Mouse (Mus musculus) myocyte (in vitro differentiated cells): Measurements from ENCODE around the gene Thap4. TPM values are rescaled to one million over a fixed set of nuclear protein-coding genes. Genes with fewer than 3 reads are reported as not detected.
"Not testable (repeated sequence)": the region's sequence is repeated elsewhere in the genome, so short reads cannot be mapped to it uniquely, and the experiment has no call there.

ENCODE experiments used
- H3K27me3 ChIP-seq: one replicate; pipeline ENCODE4 v1.6.1; 2011; ENCODE audit not compliant: control insufficient read depth, insufficient read depth, insufficient read length
- H3K36me3 ChIP-seq: one replicate; pipeline ENCODE4 v1.6.1; 2011; ENCODE audit not compliant: control insufficient read depth, insufficient read depth
- H3K4me2 ChIP-seq: one replicate; pipeline ENCODE4 v1.6.1; 2011; ENCODE audit warnings: low read depth, control low read depth
- H3K4me3 ChIP-seq: one replicate; pipeline ENCODE4 v1.5.1; 2011; ENCODE audit warnings: mild to moderate bottlenecking, control low read depth, moderate library complexity
- H3K79me2 ChIP-seq: one replicate; pipeline ENCODE4 v1.6.1; 2011; ENCODE audit not compliant: control insufficient read depth, insufficient read depth
- H3ac ChIP-seq: one replicate; pipeline ENCODE4 v1.6.1; 2011; ENCODE audit not compliant: control insufficient read depth, insufficient read length
- CEBPB ChIP-seq: IDR thresholded peaks from 2 replicates; pipeline ENCODE4 v1.6.1; 2011; ENCODE audit warnings: mild to moderate bottlenecking, moderate library complexity; ENCODE audit not compliant: poor library complexity, insufficient read depth, severe bottlenecking
- E2F4 ChIP-seq: IDR thresholded peaks from one replicate; pipeline ENCODE4 v1.6.1; 2011; ENCODE audit warnings: mild to moderate bottlenecking, control low read depth, moderate library complexity; ENCODE audit not compliant: insufficient read depth
- MAX ChIP-seq: IDR thresholded peaks from one replicate; pipeline ENCODE4 v1.6.1; 2011; ENCODE audit warnings: low read depth, mild to moderate bottlenecking, control low read depth
- MYOD1 ChIP-seq, 3 experiments: IDR thresholded peaks; one replicate each; pipeline ENCODE4 v1.6.1; 2011; ENCODE audit warnings: control low read depth in 2 of 3, low read depth in 2 of 3, mild to moderate bottlenecking in 2 of 3, moderate library complexity in 1 of 3; ENCODE audit not compliant: insufficient read length in 2 of 3, control insufficient read depth in 1 of 3
- MYOG ChIP-seq, 3 experiments: IDR thresholded peaks; one replicate each; pipeline ENCODE4 v1.6.1; 2011; ENCODE audit warnings: control low read depth in 2 of 3, low read depth in 2 of 3, mild to moderate bottlenecking in 2 of 3; ENCODE audit not compliant: insufficient read length in 2 of 3, control insufficient read depth in 1 of 3, insufficient read depth in 1 of 3
- POLR2A ChIP-seq: IDR thresholded peaks from one replicate; pipeline ENCODE4 v1.6.1; 2011; ENCODE audit warnings: low read depth, mild to moderate bottlenecking, control low read depth, moderate library complexity; ENCODE audit not compliant: insufficient read length
- REST ChIP-seq: IDR thresholded peaks from one replicate; pipeline ENCODE4 v1.6.1; 2011; ENCODE audit warnings: mild to moderate bottlenecking, control low read depth, moderate library complexity; ENCODE audit not compliant: insufficient read depth, insufficient read length
- SRF ChIP-seq: IDR thresholded peaks from one replicate; pipeline ENCODE4 v1.6.1; 2011; ENCODE audit warnings: low read depth; ENCODE audit not compliant: control insufficient read depth, insufficient read length
- TCF12 ChIP-seq: IDR thresholded peaks from one replicate; pipeline ENCODE4 v1.6.1; 2011; ENCODE audit warnings: mild to moderate bottlenecking, control low read depth; ENCODE audit not compliant: poor library complexity, insufficient read depth, severe bottlenecking
- TCF3 ChIP-seq: IDR thresholded peaks from one replicate; pipeline ENCODE4 v1.6.1; 2011; ENCODE audit warnings: low read depth, control low read depth; ENCODE audit not compliant: insufficient read length
- USF1 ChIP-seq: IDR thresholded peaks from one replicate; pipeline ENCODE4 v1.6.1; 2011; ENCODE audit warnings: low read depth, mild to moderate bottlenecking, control low read depth, moderate library complexity
- polyA plus RNA-seq: library from polyadenylated mRNA; unstranded; fragments of >200 nt; fragmentation: generic; extraction: Trizol; gene quantifications from one replicate; pipeline ENCODE4 v1.2.1, GENCODE M21; 2012; ENCODE audit warnings: missing spikeins

Gene Thap4
- polyA plus RNA-seq, 1 experiment: 52.9 TPM

DNA sequence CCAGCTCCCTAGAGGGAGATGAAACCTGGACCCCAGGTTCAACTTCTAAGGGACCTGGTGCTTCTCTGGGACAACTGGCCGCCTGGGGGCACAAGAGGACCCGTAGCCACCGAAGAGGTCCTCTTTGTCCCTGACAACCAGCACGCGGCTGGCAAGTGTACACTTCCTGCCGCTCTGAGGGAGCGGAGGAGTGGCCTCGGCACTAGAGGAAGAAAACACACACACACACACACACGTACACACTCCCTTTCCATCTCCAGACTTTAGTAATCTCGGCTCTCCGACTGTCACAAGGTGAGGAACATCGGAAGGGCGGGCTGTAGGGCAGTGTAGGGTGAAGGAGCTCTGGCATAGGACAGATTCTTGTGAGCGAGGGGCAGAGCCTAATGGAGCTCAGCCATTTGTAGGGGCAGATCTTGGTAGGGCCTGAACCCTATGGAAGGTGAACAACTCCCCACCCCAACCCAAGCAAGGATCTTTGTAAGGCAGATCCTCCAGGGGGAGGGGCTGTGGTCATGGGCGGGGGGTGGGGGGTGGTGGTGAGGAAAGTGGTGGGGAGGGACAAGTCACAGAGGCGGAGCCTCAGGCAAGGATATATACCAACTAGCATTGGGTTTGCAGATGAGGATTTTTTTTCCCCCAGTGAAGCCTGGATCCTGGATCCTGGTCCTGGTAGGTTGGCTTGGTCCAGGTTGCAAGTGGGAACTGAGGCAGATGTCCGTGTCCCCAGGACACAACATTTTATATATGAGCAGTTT is 85.7 kb downstream of the Thap4 start:
- TF ChIP-seq POLR2A: peak; percentile 42
- TF ChIP-seq MYOD1 (IDR thresholded peaks at IDR 0.05; ENCODE audit: control insufficient read depth in 1 of 3, insufficient read length in 2 of 3, low read depth in 2 of 3): peak in 1 of 3 experiments; percentile 9
- no peak for TF ChIP-seq REST
- peak; percentile 73 for TF ChIP-seq MAX
- no peak for TF ChIP-seq TCF3
- no peaks in the 10 kb centered on the region for H3K79me2 ChIP-seq
- peak overlapping the region; percentile 87 for H3K4me2 ChIP-seq
- no peak overlapping the region for H3ac ChIP-seq
- no peaks in the 10 kb centered on the region for H3K36me3 ChIP-seq
- H3K4me3 ChIP-seq: peak overlapping the region; percentile 19
- H3K27me3 ChIP-seq: no peaks in the 10 kb centered on the region

DNA sequence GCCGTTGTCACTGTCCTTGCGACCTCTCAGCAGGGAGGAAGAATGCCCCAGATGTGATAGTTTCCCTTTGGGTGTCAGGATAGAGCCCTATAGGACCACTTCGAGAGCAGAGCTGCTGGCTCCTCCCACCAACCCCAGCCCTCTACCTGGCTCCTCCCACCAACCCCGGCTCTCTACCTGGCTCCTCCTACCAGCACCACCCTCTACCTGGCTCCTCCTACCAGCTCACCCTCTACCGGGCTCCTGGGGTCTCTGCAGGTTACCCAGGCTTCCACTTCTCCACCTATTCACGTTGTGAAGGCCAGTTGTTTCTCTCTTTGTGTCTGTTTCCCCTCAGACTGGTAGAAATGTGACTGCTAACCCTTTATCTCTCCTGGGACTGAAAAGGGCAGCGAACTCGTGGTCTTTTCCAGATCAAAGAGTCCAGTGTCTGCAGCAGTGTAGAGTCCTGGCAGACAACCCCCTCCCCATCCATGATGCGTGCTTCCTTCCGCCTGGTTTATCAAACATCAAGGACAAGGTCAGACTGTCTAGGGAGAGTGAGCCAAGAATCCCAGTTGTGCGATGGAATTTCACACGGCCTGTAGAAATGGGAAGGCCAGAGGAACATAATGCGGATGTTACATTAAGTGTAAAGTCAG is 86.8 kb downstream of the Thap4 start:
- Histone ChIP-seq H3K4me2 (no peak overlapping the region), H3K79me2 (no peaks in the 10 kb centered on the region), H3ac (no peak overlapping the region), H3K4me3 (no peak overlapping the region), H3K36me3 (no peaks in the 10 kb centered on the region), H3K27me3 (no peaks in the 10 kb centered on the region)
- TF ChIP-seq POLR2A (no peak), TCF12 (no peak), E2F4 (no peak), MAX (no peak), MYOD1 (IDR thresholded peaks at IDR 0.05; ENCODE audit: control insufficient read depth in 1 of 3, insufficient read length in 2 of 3, low read depth in 2 of 3) (no peak), USF1 (no peak), CEBPB (no peak), MYOG (IDR thresholded peaks at IDR 0.05; ENCODE audit: control insufficient read depth in 1 of 3, insufficient read depth in 1 of 3, insufficient read length in 2 of 3, low read depth in 2 of 3) (no peak), REST (no peak), SRF (no peak), TCF3 (no peak)

DNA sequence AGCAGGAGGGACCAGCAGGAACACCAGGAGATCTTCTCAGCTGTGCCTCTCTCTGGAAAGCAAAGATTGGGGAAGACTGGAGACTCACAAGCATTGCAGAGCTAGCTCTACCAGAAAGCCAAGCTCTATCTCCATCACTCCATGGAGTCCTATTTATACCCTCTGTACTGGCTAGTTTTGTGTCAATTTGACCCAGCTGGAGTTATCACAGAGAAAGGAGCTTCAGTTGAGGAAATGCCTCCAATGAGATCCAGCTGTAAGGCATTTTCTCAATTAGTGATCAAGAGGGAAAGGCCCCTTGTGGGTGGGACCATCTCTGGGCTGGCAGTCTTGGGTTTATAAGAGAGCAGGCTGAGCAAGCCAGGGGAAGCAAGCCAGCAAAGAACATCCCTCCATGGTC is 96.1 kb downstream of the Thap4 start, which contains the start of gene Stk25:
TSS of gene Stk25 (minus strand) at position 101 of the 400 bp plus-strand sequence.
- H3K36me3 ChIP-seq, H3K4me3 ChIP-seq, H3K4me2 ChIP-seq, H3K27me3 ChIP-seq, H3K79me2 ChIP-seq, H3ac ChIP-seq: not testable (repeated sequence)

DNA sequence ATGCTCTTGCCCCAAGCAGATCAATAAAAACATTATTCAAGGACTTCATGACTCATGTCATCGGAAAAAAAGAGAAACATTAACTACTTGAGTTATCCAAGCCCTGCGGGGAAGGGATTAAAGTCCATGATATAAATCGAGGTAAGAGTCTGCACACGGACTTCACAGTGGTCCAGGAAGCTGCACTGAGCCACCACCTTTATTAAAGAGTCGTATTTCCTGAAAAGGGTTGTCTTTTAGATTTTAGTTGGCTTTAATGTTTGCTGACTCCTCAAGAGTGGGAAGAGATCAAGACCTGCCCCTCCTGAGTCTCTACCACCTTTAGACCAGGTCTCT is 97.7 kb downstream of the Thap4 start:
- no peak overlapping the region for H3K4me2 ChIP-seq
- H3K27me3 ChIP-seq: no peaks in the 10 kb centered on the region
- H3ac ChIP-seq: no peak overlapping the region
- H3K79me2 ChIP-seq: no peaks in the 10 kb centered on the region
- H3K36me3 ChIP-seq: no peaks in the 10 kb centered on the region
- TF ChIP-seq USF1 (no peak), MYOG (IDR thresholded peaks at IDR 0.05; ENCODE audit: control insufficient read depth in 1 of 3, insufficient read depth in 1 of 3, insufficient read length in 2 of 3, low read depth in 2 of 3) (no peak), POLR2A (no peak), MAX (no peak), CEBPB (no peak)
- H3K4me3 ChIP-seq: no peak overlapping the region

DNA sequence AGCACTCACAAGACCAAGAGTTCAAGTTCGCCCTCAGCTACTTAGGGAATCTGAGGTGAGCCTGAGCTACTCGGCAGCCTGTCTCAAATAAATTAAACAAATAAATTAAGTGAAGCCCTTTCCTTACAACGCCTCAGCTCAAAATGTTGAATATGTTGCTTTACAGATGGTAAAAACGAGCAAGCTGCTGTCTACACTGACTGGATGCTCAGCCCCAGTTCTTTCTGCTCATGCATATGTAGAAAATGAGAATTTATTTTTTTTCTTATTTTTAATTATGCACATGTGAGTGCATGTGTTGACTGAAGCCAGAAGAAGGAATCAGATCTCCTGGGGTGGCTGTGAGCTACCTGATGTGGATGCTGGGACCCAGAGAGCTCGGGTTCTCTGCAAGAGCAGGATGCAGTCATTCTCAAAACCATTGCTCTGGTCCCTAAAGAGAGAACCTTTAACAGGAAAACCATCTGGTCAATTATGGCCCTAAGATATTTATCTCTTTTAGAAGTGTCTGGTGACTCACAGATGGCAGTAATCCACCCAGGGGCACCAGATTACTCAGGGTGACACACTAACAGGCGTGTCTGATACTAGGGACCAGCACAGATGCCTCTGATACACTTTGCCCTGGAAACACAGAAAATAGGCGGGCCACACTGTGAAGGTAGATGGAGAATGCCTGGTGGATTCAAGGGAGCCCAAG is 98.2 kb downstream of the Thap4 start:
- TF ChIP-seq REST (no peak), TCF12 (no peak), MYOG (IDR thresholded peaks at IDR 0.05; ENCODE audit: control insufficient read depth in 1 of 3, insufficient read depth in 1 of 3, insufficient read length in 2 of 3, low read depth in 2 of 3) (no peak), SRF (no peak), USF1 (no peak), E2F4 (no peak)
- H3K4me3 ChIP-seq: no peak overlapping the region

More for the DNA sequence above, 98.2 kb downstream of the Thap4 start:
- no peak overlapping the region for H3ac ChIP-seq
- no peak overlapping the region for H3K4me2 ChIP-seq
- H3K79me2 ChIP-seq: no peaks in the 10 kb centered on the region
- no peaks in the 10 kb centered on the region for H3K36me3 ChIP-seq
- no peaks in the 10 kb centered on the region for H3K27me3 ChIP-seq
